Mouse (Mus musculus): ENCODE data around the gene Lhfpl3. TPM values are rescaled to one million over a fixed set of nuclear protein-coding genes. Genes with fewer than 3 reads are reported as not detected.

Gene Lhfpl3
- total RNA-seq, 1 experiment from 2014 or later: not detected

GRCm38 (mm10) chr5:23042862-23043261 lies 297.0 kb downstream of the Lhfpl3 start:
- no peak; a peak in 1 of 4 replicates for ATAC-seq (replicated peaks in 1 of 2; ENCODE audit: insufficient read depth in 1 of 2, low FRiP score in 2 of 2, low TSS enrichment in 1 of 2, low read depth in 1 of 2, poor library complexity in 2 of 2, severe bottlenecking in 2 of 2)

- ATAC-seq (replicated peaks in 1 of 2; ENCODE audit: insufficient read depth in 1 of 2, low FRiP score in 2 of 2, low TSS enrichment in 1 of 2, low read depth in 1 of 2, poor library complexity in 2 of 2, severe bottlenecking in 2 of 2): no peak
These were observed 303.3 kb downstream of the Lhfpl3 start for GRCm38 (mm10) chr5:23049083-23049663.

GRCm38 (mm10) chr5:23051458-23051857 lies 305.6 kb downstream of the Lhfpl3 start:
- no peak for ATAC-seq (replicated peaks in 1 of 2; ENCODE audit: insufficient read depth in 1 of 2, low FRiP score in 2 of 2, low TSS enrichment in 1 of 2, low read depth in 1 of 2, poor library complexity in 2 of 2, severe bottlenecking in 2 of 2)

GRCm38 (mm10) chr5:23094894-23095293 lies 349.0 kb downstream of the Lhfpl3 start:
- ATAC-seq (replicated peaks in 1 of 2; ENCODE audit: insufficient read depth in 1 of 2, low FRiP score in 2 of 2, low TSS enrichment in 1 of 2, low read depth in 1 of 2, poor library complexity in 2 of 2, severe bottlenecking in 2 of 2): no peak

GRCm38 (mm10) chr5:23106536-23106935 lies 360.7 kb downstream of the Lhfpl3 start:
- ATAC-seq (replicated peaks in 1 of 2; ENCODE audit: insufficient read depth in 1 of 2, low FRiP score in 2 of 2, low TSS enrichment in 1 of 2, low read depth in 1 of 2, poor library complexity in 2 of 2, severe bottlenecking in 2 of 2): no peak

GRCm38 (mm10) chr5:23111307-23111706 lies 365.4 kb downstream of the Lhfpl3 start:
- ATAC-seq (replicated peaks in 1 of 2; ENCODE audit: insufficient read depth in 1 of 2, low FRiP score in 2 of 2, low TSS enrichment in 1 of 2, low read depth in 1 of 2, poor library complexity in 2 of 2, severe bottlenecking in 2 of 2): no peak

- no peak for ATAC-seq (replicated peaks in 1 of 2; ENCODE audit: insufficient read depth in 1 of 2, low FRiP score in 2 of 2, low TSS enrichment in 1 of 2, low read depth in 1 of 2, poor library complexity in 2 of 2, severe bottlenecking in 2 of 2)
These were observed 368.4 kb downstream of the Lhfpl3 start for GRCm38 (mm10) chr5:23114249-23114648.

GRCm38 (mm10) chr5:23126851-23127250 lies 381.0 kb downstream of the Lhfpl3 start:
- ATAC-seq (replicated peaks in 1 of 2; ENCODE audit: insufficient read depth in 1 of 2, low FRiP score in 2 of 2, low TSS enrichment in 1 of 2, low read depth in 1 of 2, poor library complexity in 2 of 2, severe bottlenecking in 2 of 2): no peak

- ATAC-seq (replicated peaks in 1 of 2; ENCODE audit: insufficient read depth in 1 of 2, low FRiP score in 2 of 2, low TSS enrichment in 1 of 2, low read depth in 1 of 2, poor library complexity in 2 of 2, severe bottlenecking in 2 of 2): no peak
These were observed 394.5 kb downstream of the Lhfpl3 start for GRCm38 (mm10) chr5:23140183-23140921.

GRCm38 (mm10) chr5:23153210-23153609 lies 407.4 kb downstream of the Lhfpl3 start:
- ATAC-seq (replicated peaks in 1 of 2; ENCODE audit: insufficient read depth in 1 of 2, low FRiP score in 2 of 2, low TSS enrichment in 1 of 2, low read depth in 1 of 2, poor library complexity in 2 of 2, severe bottlenecking in 2 of 2): no peak

- ATAC-seq (replicated peaks in 1 of 2; ENCODE audit: insufficient read depth in 1 of 2, low FRiP score in 2 of 2, low TSS enrichment in 1 of 2, low read depth in 1 of 2, poor library complexity in 2 of 2, severe bottlenecking in 2 of 2): no peak
These were observed 408.6 kb downstream of the Lhfpl3 start for GRCm38 (mm10) chr5:23154439-23154838.

GRCm38 (mm10) chr5:23165947-23166350 lies 420.1 kb downstream of the Lhfpl3 start:
- ATAC-seq (replicated peaks in 1 of 2; ENCODE audit: insufficient read depth in 1 of 2, low FRiP score in 2 of 2, low TSS enrichment in 1 of 2, low read depth in 1 of 2, poor library complexity in 2 of 2, severe bottlenecking in 2 of 2): no peak

GRCm38 (mm10) chr5:23166658-23167057 lies 420.8 kb downstream of the Lhfpl3 start:
- no peak for ATAC-seq (replicated peaks in 1 of 2; ENCODE audit: insufficient read depth in 1 of 2, low FRiP score in 2 of 2, low TSS enrichment in 1 of 2, low read depth in 1 of 2, poor library complexity in 2 of 2, severe bottlenecking in 2 of 2)

- no peak for ATAC-seq (replicated peaks in 1 of 2; ENCODE audit: insufficient read depth in 1 of 2, low FRiP score in 2 of 2, low TSS enrichment in 1 of 2, low read depth in 1 of 2, poor library complexity in 2 of 2, severe bottlenecking in 2 of 2)
These were observed 443.8 kb downstream of the Lhfpl3 start for GRCm38 (mm10) chr5:23189633-23190032.

- ATAC-seq (replicated peaks in 1 of 2; ENCODE audit: insufficient read depth in 1 of 2, low FRiP score in 2 of 2, low TSS enrichment in 1 of 2, low read depth in 1 of 2, poor library complexity in 2 of 2, severe bottlenecking in 2 of 2): no peak
These were observed 451.0 kb downstream of the Lhfpl3 start for GRCm38 (mm10) chr5:23196879-23197278.

- no peak for ATAC-seq (replicated peaks in 1 of 2; ENCODE audit: insufficient read depth in 1 of 2, low FRiP score in 2 of 2, low TSS enrichment in 1 of 2, low read depth in 1 of 2, poor library complexity in 2 of 2, severe bottlenecking in 2 of 2)
These were observed 467.2 kb downstream of the Lhfpl3 start for GRCm38 (mm10) chr5:23213086-23213485.

GRCm38 (mm10) chr5:23214646-23215045 lies 468.8 kb downstream of the Lhfpl3 start:
- ATAC-seq (replicated peaks in 1 of 2; ENCODE audit: insufficient read depth in 1 of 2, low FRiP score in 2 of 2, low TSS enrichment in 1 of 2, low read depth in 1 of 2, poor library complexity in 2 of 2, severe bottlenecking in 2 of 2): no peak

- no peak for ATAC-seq (replicated peaks in 1 of 2; ENCODE audit: insufficient read depth in 1 of 2, low FRiP score in 2 of 2, low TSS enrichment in 1 of 2, low read depth in 1 of 2, poor library complexity in 2 of 2, severe bottlenecking in 2 of 2)
These were observed 473.8 kb downstream of the Lhfpl3 start for GRCm38 (mm10) chr5:23219655-23220054.
